Mouse (Mus musculus) embryonic fibroblast, embryonic 13.5 days (primary cell): Measurements from ENCODE around the gene Tmem145. TPM values are rescaled to one million over a fixed set of nuclear protein-coding genes. Genes with fewer than 3 reads are reported as not detected.

ENCODE experiments used
- H3K27ac ChIP-seq: 2 replicates; pipeline ENCODE4 v1.5.1; 2012; ENCODE audit warnings: low read length, control low read depth, inconsistent platforms; ENCODE audit not compliant: insufficient read depth
- H3K4me1 ChIP-seq: 2 replicates; pipeline ENCODE4 v1.6.1; 2011; ENCODE audit warnings: low read length; ENCODE audit not compliant: control insufficient read depth, insufficient read depth
- H3K4me3 ChIP-seq: 2 replicates; pipeline ENCODE4 v1.5.1; 2011; ENCODE audit warnings: mild to moderate bottlenecking, control low read depth, low read length; ENCODE audit not compliant: insufficient read depth
- CTCF ChIP-seq: IDR thresholded peaks from 2 replicates; pipeline ENCODE4 v1.5.1; 2011; ENCODE audit warnings: mild to moderate bottlenecking, control low read depth, low read length, moderate library complexity, borderline replicate concordance; ENCODE audit not compliant: insufficient read depth
- POLR2A ChIP-seq: IDR thresholded peaks from 2 replicates; pipeline ENCODE4 v1.6.1; 2011; ENCODE audit warnings: low read depth, mild to moderate bottlenecking, control low read depth, low read length, moderate library complexity
- polyA plus RNA-seq: library from polyadenylated mRNA; stranded (reverse); fragments of >200 nt; gene quantifications from 2 replicates; pipeline ENCODE4 v1.2.4, GENCODE M21; 2011; ENCODE audit warnings: low read depth; ENCODE audit not compliant: missing spikeins, insufficient read length

The Tmem145 gene
- polyA plus RNA-seq, 1 experiment, result not detected

DNA sequence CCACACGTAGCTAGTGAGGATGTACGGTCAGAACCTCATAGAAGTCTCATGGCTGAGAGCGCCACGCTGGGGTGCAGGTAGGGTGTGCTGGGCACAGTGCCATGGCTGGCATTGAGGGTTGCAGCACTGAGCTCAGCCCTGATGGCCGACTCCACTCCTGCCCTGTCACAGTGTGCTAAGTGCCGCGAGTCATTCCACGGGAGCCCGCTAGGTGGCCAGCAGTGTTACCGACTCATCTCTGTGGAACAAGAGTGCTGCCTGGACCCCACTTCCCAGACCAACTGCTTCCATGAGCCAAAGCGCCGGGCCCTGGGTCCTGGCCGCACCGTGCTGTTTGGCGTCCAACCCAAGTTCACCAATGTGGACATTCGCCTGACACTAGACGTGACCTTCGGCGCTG, 57.2 kb downstream of the Tmem145 start:
- H3K27ac ChIP-seq, result no peak overlapping the region
- TF ChIP-seq CTCF, result no peak; the same call in 1 of the 2 replicates
- no peak for TF ChIP-seq POLR2A
- H3K4me1 ChIP-seq, result no peaks in the 10 kb centered on the region
- H3K4me3 ChIP-seq, result no peak overlapping the region

DNA sequence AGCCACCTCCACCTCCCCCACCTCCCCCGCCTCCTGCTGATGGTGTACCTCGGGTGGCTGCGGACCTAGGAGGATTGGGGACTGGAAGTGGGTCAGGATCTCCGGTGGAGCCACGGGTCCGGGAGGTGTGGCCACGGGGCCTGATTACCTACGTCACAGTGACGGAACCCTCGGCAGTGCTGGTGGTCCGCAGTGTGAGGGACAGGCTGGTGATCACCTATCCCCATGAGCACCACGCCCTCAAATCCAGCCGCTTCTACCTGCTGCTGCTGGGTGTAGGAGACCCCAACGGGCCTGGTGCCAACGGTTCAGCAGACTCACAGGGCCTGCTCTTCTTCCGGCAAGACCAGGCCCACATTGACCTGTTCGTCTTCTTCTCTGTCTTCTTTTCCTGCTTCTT, 57.7 kb downstream of the Tmem145 start:
- Histone ChIP-seq H3K4me3 (no peak overlapping the region), H3K4me1 (no peaks in the 10 kb centered on the region), H3K27ac (no peak overlapping the region)
- TF ChIP-seq POLR2A (no peak), CTCF (no peak)

Other genes starting within 250 kb of the Tmem145 start
- gene Grik5, start 233.8 kb upstream of the Tmem145 start, polyA plus RNA-seq, result 31.6 and 45.3 TPM in 2 replicates
- 10.3 and 11.0 TPM in 2 replicates for gene Zfp574, start 233.5 kb upstream of the Tmem145 start, polyA plus RNA-seq
- gene Pou2f2, start 126.4 kb upstream of the Tmem145 start, polyA plus RNA-seq, result 0.07 and 0.68 TPM in 2 replicates
- 2.3 and 2.5 TPM in 2 replicates for gene Dedd2, start 85.5 kb upstream of the Tmem145 start, polyA plus RNA-seq
- 9.3 and 9.7 TPM in 2 replicates for gene Zfp526, start 84.7 kb upstream of the Tmem145 start, polyA plus RNA-seq
- 70.6 and 72.5 TPM in 2 replicates for gene Gsk3a, start 68.3 kb upstream of the Tmem145 start, polyA plus RNA-seq
- 64.5 and 70.9 TPM in 2 replicates for gene Erf, start 55.3 kb upstream of the Tmem145 start, polyA plus RNA-seq
- gene Cic, start 38.4 kb upstream of the Tmem145 start, polyA plus RNA-seq, result 138 and 152 TPM in 2 replicates
- gene Pafah1b3, start 8.1 kb upstream of the Tmem145 start, polyA plus RNA-seq, result 46.2 and 48.8 TPM in 2 replicates
- gene Prr19, start 4.7 kb upstream of the Tmem145 start, polyA plus RNA-seq, result not detected in 2 replicates
- 32.9 and 38.3 TPM in 2 replicates for gene Megf8, start 11.1 kb downstream of the Tmem145 start, polyA plus RNA-seq
- gene Cnfn, start 63.6 kb downstream of the Tmem145 start, polyA plus RNA-seq, result not detected in 2 replicates
- 4.6 and 19.4 TPM in 2 replicates for gene Lipe, start 92.6 kb downstream of the Tmem145 start, polyA plus RNA-seq
- not detected in 2 replicates for gene Cxcl17, start 106.8 kb downstream of the Tmem145 start, polyA plus RNA-seq
- gene Ceacam1, start 171.5 kb downstream of the Tmem145 start, polyA plus RNA-seq, result not detected in 2 replicates
- gene Ceacam2, start 233.8 kb downstream of the Tmem145 start, polyA plus RNA-seq, result not detected in 2 replicates